Mouse (Mus musculus): ENCODE results near the gene 9230110F15Rik.
"Not testable (repeated sequence)": the region's sequence is repeated elsewhere in the genome, so short reads cannot be mapped to it uniquely, and the experiment has no call there.

9230110F15Rik gene

DNA sequence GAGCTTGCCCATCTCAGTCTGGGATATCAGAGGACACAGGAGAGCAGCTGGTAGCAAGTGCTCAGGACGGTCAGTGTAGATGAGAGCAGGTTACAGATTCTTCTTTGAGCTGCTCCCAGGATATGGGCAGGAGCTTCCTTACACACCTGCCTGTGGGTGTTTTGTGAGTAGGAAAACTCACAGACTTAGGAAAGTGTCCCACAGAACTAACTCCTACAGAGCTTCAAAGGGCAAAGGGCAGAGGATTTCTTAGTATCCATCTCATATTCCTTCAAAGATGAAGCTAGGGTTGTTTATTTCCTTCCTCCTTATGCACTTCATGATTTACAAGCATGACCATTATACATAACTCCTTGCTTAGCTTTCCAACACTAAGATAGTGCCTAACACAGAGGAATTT lies at the start of gene 9230110F15Rik:
Gene 9230110F15Rik, minus strand, starts transcription at position 101 of the 400 bp plus-strand sequence.
- no peak for DNase-seq (ENCODE audit: low read depth)

DNA sequence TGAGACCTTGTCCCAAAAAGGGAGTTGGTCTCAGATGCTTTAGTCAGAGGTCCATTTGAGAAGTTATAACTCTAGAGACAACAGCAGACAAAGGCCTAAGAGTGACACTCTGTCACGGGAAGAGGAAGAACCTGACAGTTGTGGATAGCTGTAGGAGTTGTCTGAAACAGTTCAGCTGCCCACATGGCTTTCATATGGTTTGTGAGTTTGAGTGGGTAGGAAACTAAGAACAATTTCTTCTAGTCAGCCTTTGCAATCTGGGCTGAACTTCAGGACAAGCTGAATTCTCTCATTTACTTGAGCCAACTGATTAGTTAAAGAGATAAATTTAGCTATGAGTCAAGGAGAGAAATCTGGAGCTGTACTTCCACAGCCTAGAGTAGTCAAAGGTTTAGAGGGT lies 49.2 kb upstream of the 9230110F15Rik start:
- DNase-seq (ENCODE audit: low read depth) = not testable (repeated sequence)

DNA sequence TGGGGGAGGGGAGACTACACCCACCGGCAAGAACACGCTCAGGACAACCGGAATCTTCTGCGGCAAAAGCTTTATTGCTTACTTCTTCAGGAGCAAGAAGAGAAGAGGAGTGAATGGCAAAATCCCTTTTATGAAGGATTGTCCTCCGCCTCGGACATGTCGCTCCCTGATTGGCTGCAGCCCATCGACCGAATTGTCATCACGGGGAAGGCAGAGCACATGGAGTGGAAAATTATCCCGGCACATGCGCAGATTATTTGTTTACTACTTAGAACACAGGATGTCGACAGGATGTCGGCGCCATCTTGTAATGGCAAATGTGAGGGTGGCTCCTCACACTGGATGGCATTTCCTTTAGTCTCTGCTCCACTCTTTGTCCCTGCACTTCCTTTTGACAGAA lies 26.1 kb downstream of the 9230110F15Rik start:
- not testable (repeated sequence) for DNase-seq (ENCODE audit: low read depth)

DNA sequence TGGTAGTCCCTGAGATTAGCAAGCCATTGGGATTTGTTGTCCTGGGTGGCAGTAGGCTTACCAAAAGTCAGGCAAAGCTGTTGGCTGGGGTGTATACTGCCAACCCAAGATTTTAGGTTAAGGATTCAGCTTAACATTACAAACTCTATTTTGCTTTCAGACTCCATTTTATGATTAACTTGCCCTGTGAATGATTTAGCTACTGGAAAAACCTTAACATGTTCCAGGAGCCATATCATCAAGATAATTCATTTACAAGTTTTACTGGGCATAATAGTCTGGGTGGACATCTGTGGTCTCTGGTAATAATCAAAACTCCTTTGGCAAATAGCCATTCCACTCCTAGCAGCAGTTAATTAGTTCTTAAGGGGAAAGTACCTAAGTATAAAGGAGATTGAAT lies 45.8 kb downstream of the 9230110F15Rik start:
- no peak for DNase-seq (ENCODE audit: low read depth)

DNA sequence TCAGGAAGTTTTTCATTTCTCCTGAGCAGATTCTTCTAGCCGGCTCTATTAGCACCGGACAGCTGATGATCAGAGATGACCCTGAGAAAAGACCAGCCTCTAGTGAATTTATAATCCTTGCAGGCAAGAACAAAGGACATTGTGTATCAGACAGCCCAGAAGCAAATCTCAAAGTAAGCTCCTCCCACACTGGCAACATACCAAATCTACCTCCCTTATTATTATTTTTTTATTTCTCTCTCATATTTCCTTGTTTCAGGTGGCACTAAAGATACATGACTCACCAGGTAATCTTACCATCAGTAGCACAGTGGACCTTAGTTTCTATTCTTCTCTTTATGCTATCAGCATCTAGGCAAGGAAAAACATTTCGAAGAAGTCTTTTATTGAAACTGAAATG lies 53.9 kb downstream of the 9230110F15Rik start, which contains the start of the genes Gm27235 and D730048I06Rik:
Gene Gm27235, minus strand, starts transcription at position 101 of the 400 bp plus-strand sequence.
Gene D730048I06Rik, minus strand, starts transcription at position 112 of the 400 bp plus-strand sequence.
- DNase-seq (ENCODE audit: low read depth) = no peak

Data from c-Kit-positive CD71-negative TER-119-negative erythroid progenitor cells, embryonic 14.5 days (primary cell).